Mouse (Mus musculus) kidney, embryonic 16.5 days (tissue): ENCODE measurements around the gene Kcmf1. TPM values are rescaled to one million over a fixed set of nuclear protein-coding genes. Genes with fewer than 3 reads are reported as not detected.
"Not testable (repeated sequence)": the region's sequence is repeated elsewhere in the genome, so short reads cannot be mapped to it uniquely, and the experiment has no call there.

Source experiments
- ATAC-seq: fragments of 200-750 bp; cut with Nextera tagmentation; 2 replicates; pipeline ENCODE4 v1.8.0; 2017; ENCODE audit warnings: moderate TSS enrichment; ENCODE audit not compliant: low FRiP score, low TSS enrichment
- H3K27ac ChIP-seq: fragments of 300-500 bp; sonication (generic); 2 replicates; pipeline ENCODE4 v1.5.1; 2014; ENCODE audit warnings: low read length
- H3K27me3 ChIP-seq: fragments of 300-500 bp; sonication (generic); 2 replicates; pipeline ENCODE4 v1.6.1; 2014; ENCODE audit warnings: low read length, control low read depth, mixed read lengths; ENCODE audit not compliant: insufficient read depth
- H3K36me3 ChIP-seq: fragments of 300-500 bp; sonication (generic); 2 replicates; pipeline ENCODE4 v1.6.1; 2014; ENCODE audit warnings: low read length, control low read depth, mixed read lengths; ENCODE audit not compliant: insufficient read depth
- H3K4me1 ChIP-seq: fragments of 300-500 bp; sonication (generic); 2 replicates; pipeline ENCODE4 v1.6.1; 2014; ENCODE audit warnings: low read length, control low read depth, mixed read lengths; ENCODE audit not compliant: insufficient read depth
- H3K4me2 ChIP-seq: fragments of 300-500 bp; sonication (generic); replicated peaks from 2 replicates; pipeline ENCODE4 v1.6.1; 2014; ENCODE audit warnings: low read depth, low read length
- H3K4me3 ChIP-seq: fragments of 300-500 bp; sonication (generic); 2 replicates; pipeline ENCODE4 v1.5.1; 2014; ENCODE audit warnings: mild to moderate bottlenecking, low read length
- H3K9ac ChIP-seq: fragments of 300-500 bp; sonication (generic); replicated peaks from 2 replicates; pipeline ENCODE4 v1.6.1; 2014; ENCODE audit warnings: low read length
- H3K9me3 ChIP-seq: fragments of 300-500 bp; sonication (generic); 2 replicates; pipeline ENCODE4 v1.6.1; 2016; ENCODE audit warnings: low read length, control low read depth
- WGBS: fragments of 180-500 bp; shearing (Covaris S2); extraction: QIAGEN DNeasy Blood & Tissue Kit; methylation state at CpG from one replicate; pipeline ENCODE4 v1.1.7; 2014; 5-methylcytosine and 5-hydroxymethylcytosine counted together
- polyA plus RNA-seq: library from polyadenylated mRNA; unstranded; fragments of >200 nt; fragmentation: Nextera tagmentation; extraction: Ambion mirVana; gene quantifications from 2 replicates; pipeline ENCODE4 v1.2.1, GENCODE M21; 2015

Kcmf1 gene
- polyA plus RNA-seq, 1 experiment from 2014 or later, result 28.9 TPM

GRCm38 (mm10) chr6:72831276-72831675, 68.5 kb downstream of the Kcmf1 start:
- WGBS, result 34% methylated on average over 3 of the region's 3 CpGs
- Histone ChIP-seq H3K27me3 (0 out of 2 replicates have a peak, but pooled peaks cover under 1% of the 10 kb centered on the region), H3K4me3 (no peak overlapping the region), H3K4me2 (no peak overlapping the region), H3K4me1 (no peaks in the 10 kb centered on the region), H3K9me3 (no peaks in the 10 kb centered on the region), H3K27ac (no peak overlapping the region), H3K36me3 (no peaks in the 10 kb centered on the region), H3K9ac (no peak overlapping the region)
- peak; percentile 17; the same call in 1 of the 2 replicates for ATAC-seq

- Histone ChIP-seq H3K9me3 (no peaks in the 10 kb centered on the region), H3K4me1 (peaks cover 11% of the 10 kb centered on the region), H3K27me3 (0 out of 2 replicates have a peak, but pooled peaks cover 5% of the 10 kb centered on the region), H3K36me3 (no peaks in the 10 kb centered on the region), H3K9ac (no peak overlapping the region), H3K27ac (no peak overlapping the region), H3K4me2 (no peak overlapping the region), H3K4me3 (no peak overlapping the region)
- 91% methylated on average over 3 of the region's 3 CpGs for WGBS
- ATAC-seq, result no peak
Measured at GRCm38 (mm10) chr6:72828857-72829256, 70.9 kb downstream of the Kcmf1 start.

DNA sequence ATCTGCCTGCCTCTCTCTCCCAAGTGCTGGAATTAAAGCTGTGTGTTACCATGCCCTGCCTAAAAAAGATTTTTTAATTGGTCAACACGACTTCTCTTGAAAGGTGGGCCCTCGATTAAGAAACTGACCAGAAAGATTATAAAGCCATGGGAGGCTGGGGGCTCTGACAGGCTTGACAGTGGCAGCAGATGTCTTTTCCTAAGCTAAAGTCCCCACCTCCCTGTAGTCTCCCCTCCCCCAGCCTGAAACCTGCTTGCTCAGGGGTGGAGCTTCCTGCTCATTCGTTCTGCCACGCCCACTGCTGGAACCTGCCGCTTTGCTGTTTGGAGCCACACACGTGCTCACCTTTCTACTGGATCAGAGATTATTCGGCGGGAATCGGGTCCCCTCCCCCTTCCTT, 71.7 kb downstream of the Kcmf1 start:
- H3K27me3 ChIP-seq, H3K9ac ChIP-seq, ATAC-seq, H3K4me3 ChIP-seq, H3K36me3 ChIP-seq, H3K9me3 ChIP-seq, H3K27ac ChIP-seq: not testable (repeated sequence)
- 5% methylated on average over 8 of the region's 9 CpGs for WGBS
- Histone ChIP-seq H3K4me1 (peaks cover 11% of the 10 kb centered on the region), H3K4me2 (0 out of 2 replicates have a peak overlapping the region, but pooled peaks have one; percentile 24)

- Histone ChIP-seq H3K27ac (no peak overlapping the region), H3K9ac (no peak overlapping the region), H3K4me2 (no peak overlapping the region), H3K4me3 (no peak overlapping the region), H3K4me1 (peaks cover 11% of the 10 kb centered on the region), H3K27me3 (0 out of 2 replicates have a peak, but pooled peaks cover 5% of the 10 kb centered on the region), H3K9me3 (no peaks in the 10 kb centered on the region), H3K36me3 (no peaks in the 10 kb centered on the region)
- ATAC-seq, result no peak
- WGBS, result 57% methylated on average over 9 of the region's 9 CpGs
Measured at GRCm38 (mm10) chr6:72825762-72826161, 74.0 kb downstream of the Kcmf1 start.

DNA sequence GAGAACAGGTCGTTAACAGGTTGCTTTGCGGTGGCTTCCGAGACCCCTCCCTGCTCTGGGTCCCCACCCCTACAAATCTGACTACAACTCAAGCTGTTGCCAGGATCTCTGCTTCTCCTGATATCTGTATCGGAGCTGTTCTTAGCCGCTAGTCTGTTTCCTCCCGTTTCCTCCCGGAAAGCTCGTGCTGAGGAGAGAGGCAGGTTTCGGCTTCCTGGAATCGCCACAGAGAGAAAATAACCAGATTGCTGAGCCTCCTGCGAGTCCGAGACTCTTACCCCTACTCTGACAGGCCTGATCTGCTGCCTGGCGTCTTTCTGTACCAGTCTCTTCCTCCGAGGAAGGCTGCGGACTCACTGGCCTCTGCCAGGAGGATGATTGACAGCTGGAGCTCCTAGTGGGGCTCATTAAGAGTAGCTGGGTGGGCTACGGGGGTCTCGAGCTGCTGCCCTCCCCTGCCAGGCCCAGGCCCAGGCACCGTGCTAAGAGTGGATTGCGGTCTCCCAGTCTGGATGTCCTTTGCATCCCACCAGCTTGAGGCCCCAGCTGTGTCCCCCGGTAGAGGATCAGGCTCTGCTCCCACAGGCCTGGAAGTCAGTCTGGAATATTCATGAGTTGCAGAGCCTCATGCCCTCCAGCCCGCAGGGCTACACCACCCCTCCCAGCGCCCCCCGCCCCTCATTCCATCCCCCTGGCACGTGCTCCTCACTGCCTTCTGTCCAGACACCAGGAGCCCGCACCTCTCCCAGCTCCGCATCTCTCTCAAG, 74.6 kb downstream of the Kcmf1 start:
- no peaks in the 10 kb centered on the region for H3K36me3 ChIP-seq
- no peaks in the 10 kb centered on the region for H3K9me3 ChIP-seq
- peaks cover 11% of the 10 kb centered on the region for H3K4me1 ChIP-seq
- WGBS, result 7% methylated on average over 26 of the region's 26 CpGs
- H3K4me3 ChIP-seq, result peak overlapping the region; percentile 38
- H3K4me2 ChIP-seq, result peak overlapping the region; percentile 53
- H3K9ac ChIP-seq, result peak overlapping the region; percentile 55
- 0 out of 2 replicates have a peak overlapping the region, but pooled peaks have one; percentile 53 for H3K27ac ChIP-seq
- ATAC-seq, result peak; percentile 32; the same call in 1 of the 2 replicates
- 0 out of 2 replicates have a peak, but pooled peaks cover 5% of the 10 kb centered on the region for H3K27me3 ChIP-seq

DNA sequence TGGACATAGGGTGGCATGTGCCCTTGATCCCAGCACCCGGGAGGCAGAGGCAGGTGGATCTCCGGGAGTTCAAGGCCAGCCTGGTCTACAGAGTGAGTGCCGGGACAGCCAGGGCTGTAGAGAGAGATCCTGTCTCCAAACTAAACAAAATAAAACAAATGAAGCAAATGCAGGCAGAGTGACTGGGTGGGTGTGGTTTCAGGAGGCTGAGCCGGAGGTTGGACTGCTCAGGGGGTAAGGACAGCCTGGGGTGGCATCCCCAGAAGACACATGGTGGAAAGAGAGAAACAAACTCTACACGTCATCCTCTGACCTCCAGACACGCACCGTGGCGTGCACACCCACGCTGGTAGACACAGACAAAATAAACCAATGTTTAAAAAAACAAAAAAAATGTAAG, 86.3 kb downstream of the Kcmf1 start:
- no peak for ATAC-seq
- Histone ChIP-seq H3K4me1 (no peaks in the 10 kb centered on the region), H3K9me3 (no peaks in the 10 kb centered on the region), H3K27ac (no peak overlapping the region), H3K9ac (no peak overlapping the region), H3K4me3 (no peak overlapping the region), H3K36me3 (no peaks in the 10 kb centered on the region), H3K27me3 (no peaks in the 10 kb centered on the region), H3K4me2 (peak overlapping the region; percentile 25; the same call in 1 of the 2 replicates)
- WGBS, result 43% methylated on average over 9 of the region's 9 CpGs

- Histone ChIP-seq H3K27ac (no peak overlapping the region), H3K27me3 (no peaks in the 10 kb centered on the region), H3K4me1 (no peaks in the 10 kb centered on the region), H3K36me3 (no peaks in the 10 kb centered on the region), H3K4me2 (no peak overlapping the region), H3K4me3 (no peak overlapping the region), H3K9ac (no peak overlapping the region), H3K9me3 (no peaks in the 10 kb centered on the region)
- 68% methylated on average over 7 of the region's 7 CpGs for WGBS
- ATAC-seq, result no peak
Measured at GRCm38 (mm10) chr6:72810248-72810647, 89.5 kb downstream of the Kcmf1 start.

DNA sequence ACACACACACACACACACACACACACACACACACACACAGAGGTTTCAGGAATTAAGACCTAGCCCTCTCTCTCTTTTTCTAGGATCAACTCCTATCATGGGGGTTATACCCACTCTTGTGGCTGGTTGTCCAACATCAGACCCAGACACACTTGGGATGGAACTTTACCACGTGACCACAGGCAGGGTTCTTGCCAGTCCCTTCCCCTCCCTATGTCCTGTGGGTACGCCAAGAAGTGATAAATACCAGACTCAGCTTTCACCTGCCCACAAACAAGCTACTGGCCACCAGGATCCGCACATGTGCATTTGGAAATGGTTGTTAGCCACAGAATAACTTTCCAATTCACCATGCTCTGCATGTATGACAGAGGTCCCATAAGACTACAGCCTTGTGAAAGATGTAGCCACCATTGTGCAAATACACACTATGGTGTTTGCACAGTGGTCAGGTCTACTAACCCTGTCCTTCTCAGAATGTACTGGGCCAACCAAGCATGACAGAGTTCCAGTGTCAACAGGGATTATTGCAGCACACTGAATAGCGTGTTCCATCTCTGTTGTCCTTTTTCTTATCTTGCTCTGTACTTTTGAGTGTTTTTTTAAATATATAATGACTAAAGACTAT, 90.1 kb downstream of the Kcmf1 start:
- Histone ChIP-seq H3K4me2 (no peak overlapping the region), H3K9ac (no peak overlapping the region), H3K27me3 (no peaks in the 10 kb centered on the region), H3K4me3 (no peak overlapping the region), H3K9me3 (no peaks in the 10 kb centered on the region), H3K27ac (no peak overlapping the region), H3K36me3 (no peaks in the 10 kb centered on the region), H3K4me1 (no peaks in the 10 kb centered on the region)
- ATAC-seq, result no peak
- WGBS, result 65% methylated on average over 4 of the region's 4 CpGs

GRCm38 (mm10) chr6:72808342-72808741, 91.4 kb downstream of the Kcmf1 start:
- no peak for ATAC-seq
- Histone ChIP-seq H3K36me3 (no peaks in the 10 kb centered on the region), H3K4me1 (no peaks in the 10 kb centered on the region), H3K4me3 (no peak overlapping the region), H3K27ac (no peak overlapping the region), H3K4me2 (no peak overlapping the region), H3K27me3 (no peaks in the 10 kb centered on the region), H3K9me3 (no peaks in the 10 kb centered on the region), H3K9ac (no peak overlapping the region)
- WGBS, result 49% methylated on average over 3 of the region's 3 CpGs

- 73% methylated on average over 6 of the region's 6 CpGs for WGBS
- Histone ChIP-seq H3K4me3 (no peak overlapping the region), H3K4me2 (no peak overlapping the region), H3K9ac (no peak overlapping the region), H3K27ac (no peak overlapping the region), H3K36me3 (no peaks in the 10 kb centered on the region), H3K27me3 (no peaks in the 10 kb centered on the region), H3K9me3 (no peaks in the 10 kb centered on the region), H3K4me1 (no peaks in the 10 kb centered on the region)
- ATAC-seq, result no peak
Measured at GRCm38 (mm10) chr6:72803669-72804068, 96.1 kb downstream of the Kcmf1 start.
